Mouse (Mus musculus): ENCODE results near the gene Cpox.

DNA sequence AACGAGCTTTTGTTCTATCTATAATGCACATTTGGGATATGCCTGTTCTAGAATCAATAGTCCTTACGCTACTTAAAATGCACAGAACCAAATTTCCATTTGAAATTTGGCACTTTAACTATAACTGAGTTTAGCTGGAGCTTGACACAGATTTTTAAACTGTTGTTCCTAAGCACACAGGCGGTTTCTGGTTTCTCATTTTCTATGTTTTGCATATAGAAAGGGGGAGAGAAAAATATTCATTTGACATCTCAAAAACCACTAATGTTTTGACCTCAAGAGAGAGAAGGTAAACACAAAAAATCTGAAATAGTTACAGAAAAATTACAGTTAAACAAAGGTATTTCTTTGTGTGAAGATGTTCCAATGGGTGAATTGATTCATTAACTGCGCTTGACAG, 39.4 kb downstream of the Cpox start:
- no peak for TF ChIP-seq CTCF (conservative IDR thresholded peaks at IDR 0.05 in 1 of 2, IDR thresholded peaks at IDR 0.05 in 1 of 2; ENCODE audit: low read depth in 2 of 2, low read length in 2 of 2)
- peak; percentile 53 for TF ChIP-seq EP300 (IDR thresholded peaks at IDR 0.05; ENCODE audit: low read length)
- TF ChIP-seq JUN (IDR thresholded peaks at IDR 0.05; ENCODE audit: insufficient read depth, low read depth, low read length) = 0 out of 2 replicates have a peak, but pooled peaks have one; percentile 16
- no peak for TF ChIP-seq SMC3 (IDR thresholded peaks at IDR 0.05; ENCODE audit: low read depth, low read length)
- 0 out of 2 replicates have a peak, but pooled peaks have one; percentile 29 for TF ChIP-seq JUND (conservative IDR thresholded peaks at IDR 0.05; ENCODE audit: low read depth, low read length)

Data from CH12.LX (cell line).